In the genomic region with DNA sequence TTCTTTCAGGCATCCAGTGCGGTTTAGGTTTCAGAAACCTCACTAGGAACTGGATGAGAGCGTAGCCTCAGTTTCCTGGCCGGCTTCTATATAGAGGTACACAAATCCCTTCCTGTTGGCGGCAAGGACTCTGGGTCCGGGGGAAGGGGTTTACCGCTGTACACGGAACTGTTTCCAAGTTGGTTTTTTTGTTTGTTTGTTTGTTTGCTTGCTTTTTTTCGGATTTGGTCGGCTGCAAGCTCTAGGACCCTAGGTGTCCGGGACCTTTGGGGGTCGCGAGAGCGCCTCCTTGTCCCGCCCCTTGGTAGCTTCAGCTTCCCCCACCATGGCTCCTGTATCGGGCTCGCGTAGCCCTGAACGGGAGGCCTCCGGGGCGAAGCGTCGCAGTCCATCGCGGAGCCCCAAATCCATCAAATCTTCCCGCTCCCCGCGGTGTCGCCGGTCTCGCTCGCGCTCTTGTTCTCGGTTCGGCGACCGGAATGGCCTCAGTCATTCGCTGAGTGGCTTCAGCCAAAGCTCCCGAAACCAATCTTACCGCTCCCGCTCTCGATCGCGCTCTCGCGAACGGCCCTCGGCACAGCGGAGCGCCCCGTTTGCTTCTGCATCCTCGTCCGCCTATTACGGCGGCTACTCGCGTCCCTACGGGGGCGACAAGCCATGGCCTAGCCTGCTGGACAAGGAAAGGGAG, we compare ENCODE assay signal across 8 mouse cellular contexts. TPM values are rescaled to one million over a fixed set of nuclear protein-coding genes. Genes with fewer than 3 reads are reported as not detected.
DNase-seq lines count a peak whose midpoint lies in the region; ATAC-seq lines count a peak whose summit lies in the region.

A gene (plus strand): TSS at position 125 of the 688 bp plus-strand sequence.

- ATAC-seq in inflammation-experienced regulatory T-cells, adult 6 months: peak; percentile 86

- DNase-seq in adipocyte (ENCODE audit: low spot score): peak; percentile 79
- DNase-seq in embryo, embryonic 10 days (ENCODE audit: low spot score): peak; percentile 76
- DNase-seq in gastrocnemius, postnatal 10 days: peak; percentile 46
- peak; percentile 73 to 83 for DNase-seq in left cerebral cortex, postnatal 14 days (ENCODE audit: low spot score in 2 of 2)
- peak; percentile 89 for DNase-seq in mesoderm, embryonic 11.5 days (ENCODE audit: low read depth, low spot score)
- peak; percentile 34 to 42 for DNase-seq in right cerebral cortex, postnatal 36 days (ENCODE audit: low spot score in 2 of 2)
- peak; percentile 71 for DNase-seq in yolk sac, embryonic 10.5 days (ENCODE audit: low spot score)

- intact Hi-C loops in left cerebral cortex, postnatal 14 days (cut with DNase I): no loop called here

RNA-seq across cellular contexts. Expression of the gene that starts here (rescaled TPM):
- 10 to 100 TPM in 1 of 2 experiments, 1 to 10 TPM in 1; 9.7 to 10.3 TPM for total RNA-seq in gastrocnemius, postnatal 10 days (2021)
- 10 to 100 TPM; 21.7 to 35.3 (median 33.7) TPM for polyA plus RNA-seq in inflammation-experienced regulatory T-cells, adult 6 months (2017; shearing (Covaris generic))
- 10 to 100 TPM; 15.2 to 15.9 TPM for total RNA-seq in left cerebral cortex, postnatal 14 days (2021)

Comparison
In these comparisons a context has a peak if more than half of its experiments do, and no peak if none do; other contexts are left out.
1. Peak in every context shown above with its lines: DNase-seq and ATAC-seq.
2. DNase-seq: peak in every context shown above with its lines; median percentile 89 in mesoderm, embryonic 11.5 days; 79 in adipocyte; 78 in left cerebral cortex, postnatal 14 days; 76 in embryo, embryonic 10 days; 71 in yolk sac, embryonic 10.5 days; 46 in gastrocnemius, postnatal 10 days; 38 in right cerebral cortex, postnatal 36 days.